17 mouse cellular contexts compared by ENCODE assay signal in the genomic region with DNA sequence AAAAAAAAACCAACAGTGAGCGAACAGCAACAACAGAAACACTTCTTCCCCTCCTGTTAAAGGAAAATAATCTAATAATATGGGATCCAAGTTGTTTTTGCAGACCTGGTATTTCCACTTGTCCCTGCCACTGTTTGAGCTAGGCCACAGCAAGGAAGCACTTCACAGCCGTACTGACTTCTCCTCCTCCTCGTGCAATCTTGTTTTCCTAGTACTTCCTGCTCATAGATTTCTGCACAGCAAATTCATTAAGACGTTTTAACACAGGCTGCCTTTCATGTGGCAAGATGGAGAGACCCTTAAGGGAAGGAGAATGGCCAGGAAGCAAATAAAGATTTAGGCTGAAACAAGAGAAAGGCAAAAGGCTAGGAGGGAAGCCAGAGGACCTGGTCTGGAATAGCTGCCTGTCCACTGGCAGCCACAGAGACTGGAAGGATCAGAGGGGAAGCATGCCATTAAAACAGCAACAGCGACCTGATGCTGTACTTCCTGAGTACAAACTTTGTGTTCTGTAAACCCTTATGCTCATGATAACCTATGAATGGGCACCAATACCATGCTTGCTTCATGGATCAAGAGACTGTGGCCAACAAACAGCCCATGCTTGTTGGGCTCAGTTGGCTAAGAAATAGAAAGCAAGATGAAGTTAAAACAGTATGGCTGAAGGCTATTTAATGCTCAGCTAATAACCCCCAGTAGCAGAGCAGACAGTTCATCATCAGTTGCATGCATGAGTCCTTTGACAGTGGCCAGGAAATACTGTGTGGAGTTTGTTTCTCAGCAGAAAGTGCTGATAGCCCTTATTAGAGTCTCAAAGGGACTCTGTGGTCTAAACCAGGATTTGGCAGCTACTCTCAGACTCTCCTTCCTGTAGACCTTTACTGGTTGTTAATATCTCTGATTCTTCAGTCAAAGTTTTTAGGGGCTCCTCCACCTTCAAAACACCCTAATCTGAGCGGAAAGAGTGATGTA.
DNase-seq lines count a peak whose midpoint lies in the region; ATAC-seq and TF ChIP-seq lines count a peak whose summit lies in the region.
"Had no signal": no experiment of that assay in that cellular context is flagged by ENCODE, and none has a peak within 500 bp of the region (broad histone marks: within the 10 kb centered on the region; RNA-seq: fewer than 3 reads in every experiment).

No protein-coding gene starts in this region.

- no peak overlapping the region for H3K4me2 ChIP-seq in kidney, embryonic 14.5 days (replicated peaks; ENCODE audit: low read depth, low read length)
- H3K4me2 ChIP-seq: forebrain, embryonic 13.5 days; midbrain, embryonic 15.5 days had no signal

- no peaks in the 10 kb centered on the region for H3K4me1 ChIP-seq in kidney, embryonic 14.5 days (ENCODE audit: control insufficient read depth, insufficient read depth, low read length)
- peaks cover 9% of the 10 kb centered on the region for H3K4me1 ChIP-seq in bone marrow macrophage, adult 2 months (ENCODE audit: control insufficient read depth, insufficient read depth, low read length)
- H3K4me1 ChIP-seq: forebrain, embryonic 13.5 days; midbrain, embryonic 15.5 days had no signal

- TF ChIP-seq POLR2A in bone marrow macrophage, adult 2 months (IDR thresholded peaks at IDR 0.05; ENCODE audit: borderline replicate concordance, low read depth, low read length) = no peak

- H3K9me3 ChIP-seq in kidney, embryonic 14.5 days (ENCODE audit: control insufficient read depth, low read length) = no peaks in the 10 kb centered on the region
- H3K9me3 ChIP-seq: forebrain, embryonic 13.5 days; midbrain, embryonic 15.5 days had no signal

- H3K9ac ChIP-seq in kidney, embryonic 14.5 days (ENCODE audit: low read depth, low read length) = no peak overlapping the region
- H3K9ac ChIP-seq: forebrain, embryonic 13.5 days; midbrain, embryonic 15.5 days had no signal

- no peaks in the 10 kb centered on the region for H3K36me3 ChIP-seq in kidney, embryonic 14.5 days (ENCODE audit: control insufficient read depth, insufficient read depth, low read length)
- H3K36me3 ChIP-seq: midbrain, embryonic 15.5 days had no signal

- 54% methylated on average over 6 of the region's 6 CpGs for WGBS in kidney, embryonic 14.5 days

- peak overlapping the region; percentile 11; the same call in 1 of the 2 replicates for H3K27ac ChIP-seq in kidney, embryonic 14.5 days (ENCODE audit: low read depth, low read length)
- H3K27ac ChIP-seq in bone marrow macrophage, adult 2 months (ENCODE audit: insufficient read depth, low read depth, low read length) = peak overlapping the region; percentile 27
- H3K27ac ChIP-seq: forebrain, embryonic 13.5 days; midbrain, embryonic 15.5 days had no signal

- no peaks in the 10 kb centered on the region for H3K27me3 ChIP-seq in kidney, embryonic 14.5 days (ENCODE audit: control insufficient read depth, insufficient read depth, low read length)
- H3K27me3 ChIP-seq: forebrain, embryonic 13.5 days; midbrain, embryonic 15.5 days had no signal

- no peak for TF ChIP-seq CTCF in bone marrow macrophage, adult 2 months (IDR thresholded peaks at IDR 0.05; ENCODE audit: low read depth, low read length)

- ATAC-seq in kidney, embryonic 14.5 days (ENCODE audit: low FRiP score, low TSS enrichment) = no peak
- ATAC-seq in activated CD4-positive, CD25-positive, alpha-beta regulatory T cell, adult 4 months = no peak
- ATAC-seq: forebrain, embryonic 13.5 days; inflammation-experienced regulatory T-cells, adult 6 months; midbrain, embryonic 15.5 days had no signal

- H3K4me3 ChIP-seq in kidney, embryonic 14.5 days (ENCODE audit: low read length) = no peak overlapping the region
- H3K4me3 ChIP-seq in bone marrow macrophage, adult 2 months (ENCODE audit: insufficient read depth, low read length) = no peak overlapping the region
- H3K4me3 ChIP-seq: forebrain, embryonic 13.5 days; midbrain, embryonic 15.5 days had no signal

- DNase-seq in heart, adult 11 months = peak; percentile 89
- no peak for DNase-seq in heart, adult 18-20 months
- DNase-seq in kidney, postnatal 14 days = no peak
- peak; percentile 57 for DNase-seq in lung, postnatal 25 days (ENCODE audit: low spot score)
- DNase-seq in adipocyte (ENCODE audit: low spot score) = no peak
- DNase-seq: adrenal gland, postnatal 10 days; cerebellum, adult 11-12 months; cerebellum, postnatal 25 days; gastrocnemius, postnatal 25 days; kidney, postnatal 10 days; liver had no signal

Comparison
In these comparisons a context has a peak if more than half of its experiments do, and no peak if none do; other contexts are left out.
1. DNase-seq: peak in heart, adult 11 months (single experiment) and lung, postnatal 25 days (single experiment); none in heart, adult 18-20 months (0 of 2), kidney, postnatal 14 days (single experiment) and adipocyte (single experiment).